Mouse (Mus musculus): ENCODE data around the gene Pcgf6. TPM values are rescaled to one million over a fixed set of nuclear protein-coding genes. Genes with fewer than 3 reads are reported as not detected.
"Not testable (repeated sequence)": the region's sequence is repeated elsewhere in the genome, so short reads cannot be mapped to it uniquely, and the experiment has no call there.

The Pcgf6 gene
- polyA plus RNA-seq, 1 experiment from 2014 or later, result 34.5 TPM

DNA sequence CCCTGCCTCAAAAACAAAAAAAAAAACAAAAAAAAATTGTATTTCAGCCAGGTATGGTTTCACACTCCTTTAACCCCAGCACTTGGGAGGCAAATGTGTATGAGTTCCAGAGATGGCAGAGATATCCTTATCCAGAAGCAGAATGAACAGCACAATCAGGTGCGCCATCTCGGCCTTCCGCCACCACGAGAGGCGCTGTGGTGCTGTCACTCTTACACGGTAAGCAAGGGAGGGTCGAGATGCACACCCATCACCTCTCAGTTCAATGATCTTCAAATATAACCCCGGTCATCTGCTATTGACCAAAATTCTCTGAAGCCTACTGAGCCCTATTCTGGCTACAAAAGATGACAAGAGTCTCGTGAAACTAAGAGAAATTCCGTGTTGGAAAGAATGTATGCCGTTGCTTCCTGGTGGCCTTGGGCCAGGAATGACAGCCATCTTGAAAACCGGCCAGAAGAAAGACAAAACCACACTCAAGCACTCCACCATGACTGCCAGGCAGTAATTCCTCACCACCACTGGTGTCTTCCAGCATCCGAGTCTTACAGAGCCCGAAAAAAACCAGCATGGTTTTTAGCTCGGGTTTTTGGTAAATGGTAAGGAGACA lies 38.1 kb downstream of the Pcgf6 start:
- Histone ChIP-seq H3K27me3 (replicated peaks) (peaks cover 6% of the 10 kb centered on the region; the same call in 1 of the 2 replicates), H3K9ac (replicated peaks) (no peak overlapping the region), H3K4me2 (peak overlapping the region; percentile 76), H3K36me3 (no peaks in the 10 kb centered on the region), H3K27ac (replicated peaks) (peak overlapping the region; percentile 94; the same call in 1 of the 2 replicates), H3K4me3 (replicated peaks) (peak overlapping the region; percentile 72; the same call in 1 of the 2 replicates), H3K4me1 (peaks cover 8% of the 10 kb centered on the region), H3K9me3 (replicated peaks) (no peaks in the 10 kb centered on the region)
- WGBS, result 87% methylated on average over 15 of the region's 15 CpGs
- ATAC-seq (ENCODE audit: low FRiP score), result no peak

GRCm38 (mm10) chr19:47009943-47010342 lies 40.8 kb downstream of the Pcgf6 start:
- peaks cover 8% of the 10 kb centered on the region for H3K4me1 ChIP-seq
- no peak overlapping the region for H3K9ac ChIP-seq (replicated peaks)
- H3K4me3 ChIP-seq (replicated peaks), result no peak overlapping the region
- WGBS, result 88% methylated on average over 5 of the region's 5 CpGs
- peaks cover 4% of the 10 kb centered on the region; the same call in 1 of the 2 replicates for H3K27me3 ChIP-seq (replicated peaks)
- H3K4me2 ChIP-seq, result no peak overlapping the region
- H3K9me3 ChIP-seq (replicated peaks), result no peaks in the 10 kb centered on the region
- no peaks in the 10 kb centered on the region for H3K36me3 ChIP-seq
- no peak for ATAC-seq (ENCODE audit: low FRiP score)
- H3K27ac ChIP-seq (replicated peaks), result no peak overlapping the region

DNA sequence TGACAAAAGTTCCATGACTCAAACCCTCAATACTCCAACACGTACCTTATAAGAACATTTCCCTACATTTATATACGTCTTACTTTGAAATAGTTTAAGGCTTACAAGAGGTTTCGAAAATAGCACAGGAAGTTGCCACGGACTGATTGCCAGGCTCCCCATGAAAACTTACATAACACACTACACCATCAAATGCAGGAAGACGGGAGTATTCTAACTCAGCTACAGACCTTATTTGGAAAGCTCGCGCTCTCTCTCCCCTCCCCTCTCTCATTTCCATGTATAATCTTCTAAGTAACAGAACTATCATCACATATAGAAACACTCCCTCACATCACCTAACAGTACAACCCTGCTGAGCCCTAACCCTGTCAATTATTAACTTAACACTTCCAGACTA lies 41.3 kb downstream of the Pcgf6 start:
- ATAC-seq (ENCODE audit: low FRiP score), result no peak

DNA sequence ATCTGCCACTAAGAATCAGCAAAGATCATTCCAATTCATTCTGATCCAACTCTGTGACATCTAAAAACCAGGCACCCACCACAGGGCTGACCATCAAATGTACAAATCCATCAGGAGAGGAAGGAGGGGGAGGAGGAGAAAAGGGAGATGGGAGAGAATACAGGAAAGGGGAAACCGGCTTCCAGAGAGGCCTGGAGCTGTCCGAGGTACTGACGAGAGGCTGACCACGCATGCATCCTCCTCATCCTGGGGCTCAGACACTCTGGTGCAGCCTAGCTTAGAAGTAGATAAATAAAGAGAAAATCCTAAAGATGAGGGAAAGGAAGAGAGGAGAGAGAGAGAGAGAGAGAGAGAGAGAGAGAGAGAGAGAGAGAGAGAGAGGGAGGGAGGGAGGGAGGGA lies 44.4 kb downstream of the Pcgf6 start:
- H3K9ac ChIP-seq (replicated peaks), result no peak overlapping the region
- no peaks in the 10 kb centered on the region for H3K9me3 ChIP-seq (replicated peaks)
- H3K4me3 ChIP-seq (replicated peaks), result no peak overlapping the region
- no peaks in the 10 kb centered on the region for H3K27me3 ChIP-seq (replicated peaks)
- no peaks in the 10 kb centered on the region for H3K4me1 ChIP-seq
- H3K4me2 ChIP-seq, result no peak overlapping the region
- WGBS, result 1% methylated on average over 4 of the region's 4 CpGs
- ATAC-seq (ENCODE audit: low FRiP score), result no peak
- no peaks in the 10 kb centered on the region for H3K36me3 ChIP-seq
- no peak overlapping the region for H3K27ac ChIP-seq (replicated peaks)

More for the DNA sequence above, 41.3 kb downstream of the Pcgf6 start:
- H3K36me3 ChIP-seq, result no peaks in the 10 kb centered on the region
- 93% methylated on average over 7 of the region's 7 CpGs for WGBS
- H3K4me3 ChIP-seq (replicated peaks), result no peak overlapping the region
- H3K9me3 ChIP-seq (replicated peaks), result no peaks in the 10 kb centered on the region
- no peak overlapping the region for H3K4me2 ChIP-seq
- H3K4me1 ChIP-seq, result peaks cover 8% of the 10 kb centered on the region
- peaks cover 4% of the 10 kb centered on the region; the same call in 1 of the 2 replicates for H3K27me3 ChIP-seq (replicated peaks)
- no peak overlapping the region for H3K9ac ChIP-seq (replicated peaks)
- H3K27ac ChIP-seq (replicated peaks), result no peak overlapping the region

GRCm38 (mm10) chr19:47005873-47006272 lies 44.8 kb downstream of the Pcgf6 start:
- WGBS, result 63% methylated on average over 5 of the region's 5 CpGs
- Histone ChIP-seq H3K9ac (replicated peaks) (no peak overlapping the region), H3K4me1 (no peaks in the 10 kb centered on the region), H3K4me3 (replicated peaks) (no peak overlapping the region), H3K4me2 (no peak overlapping the region), H3K27ac (replicated peaks) (no peak overlapping the region), H3K36me3 (no peaks in the 10 kb centered on the region), H3K9me3 (replicated peaks) (no peaks in the 10 kb centered on the region), H3K27me3 (replicated peaks) (no peaks in the 10 kb centered on the region)
- no peak for ATAC-seq (ENCODE audit: low FRiP score)

DNA sequence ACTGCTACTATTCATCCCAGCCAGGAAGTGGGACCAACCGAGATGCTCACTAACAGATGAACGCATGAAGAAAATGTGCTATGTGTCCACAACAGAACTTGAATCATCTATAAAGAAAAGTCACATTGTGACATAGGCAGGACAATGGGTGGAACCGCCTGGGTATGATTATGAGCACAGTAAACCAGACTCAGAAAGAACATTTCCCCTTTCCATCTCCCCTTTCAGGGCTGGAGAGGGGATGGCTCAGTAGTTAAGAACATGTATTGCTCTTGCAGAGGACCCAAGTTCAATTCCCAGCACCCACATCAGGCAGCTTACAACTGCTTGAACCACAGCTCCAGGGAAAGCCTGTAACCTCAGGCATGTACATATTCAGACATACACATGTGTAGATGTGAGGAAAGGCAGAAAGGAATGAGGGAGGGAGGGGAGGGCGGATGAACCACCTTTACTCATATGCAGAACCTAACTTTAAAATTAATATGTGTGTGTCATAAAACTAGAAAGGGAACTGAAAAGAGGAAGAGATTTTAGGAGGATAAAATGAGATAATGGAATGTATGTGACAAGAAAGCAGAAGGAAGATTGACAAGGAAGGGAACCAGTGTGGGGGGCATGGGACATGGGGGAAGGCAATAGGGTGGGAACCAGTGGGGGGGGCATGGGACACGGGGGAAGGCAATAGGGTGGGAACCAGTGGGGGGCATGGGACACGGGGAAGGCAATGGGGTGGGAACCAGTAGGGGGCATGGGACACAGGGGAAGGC lies 46.8 kb downstream of the Pcgf6 start:
- no peaks in the 10 kb centered on the region for H3K36me3 ChIP-seq
- H3K27me3 ChIP-seq (replicated peaks), result no peaks in the 10 kb centered on the region
- H3K9ac ChIP-seq (replicated peaks), result no peak overlapping the region
- H3K4me3 ChIP-seq (replicated peaks), result no peak overlapping the region
- H3K9me3 ChIP-seq (replicated peaks), result no peaks in the 10 kb centered on the region
- H3K4me1 ChIP-seq, result no peaks in the 10 kb centered on the region
- H3K4me2 ChIP-seq, result no peak overlapping the region
- H3K27ac ChIP-seq (replicated peaks), result no peak overlapping the region
- WGBS, result 76% methylated on average over 6 of the region's 6 CpGs
- ATAC-seq (ENCODE audit: low FRiP score), result no peak

GRCm38 (mm10) chr19:47000357-47000756 lies 50.3 kb downstream of the Pcgf6 start:
- H3K27me3 ChIP-seq (replicated peaks); H3K36me3 ChIP-seq; H3K27ac ChIP-seq (replicated peaks); H3K4me1 ChIP-seq; ATAC-seq (ENCODE audit: low FRiP score); H3K9ac ChIP-seq (replicated peaks); H3K4me2 ChIP-seq; H3K4me3 ChIP-seq (replicated peaks); H3K9me3 ChIP-seq (replicated peaks): not testable (repeated sequence)
- 67% methylated on average over 3 of the region's 3 CpGs for WGBS

DNA sequence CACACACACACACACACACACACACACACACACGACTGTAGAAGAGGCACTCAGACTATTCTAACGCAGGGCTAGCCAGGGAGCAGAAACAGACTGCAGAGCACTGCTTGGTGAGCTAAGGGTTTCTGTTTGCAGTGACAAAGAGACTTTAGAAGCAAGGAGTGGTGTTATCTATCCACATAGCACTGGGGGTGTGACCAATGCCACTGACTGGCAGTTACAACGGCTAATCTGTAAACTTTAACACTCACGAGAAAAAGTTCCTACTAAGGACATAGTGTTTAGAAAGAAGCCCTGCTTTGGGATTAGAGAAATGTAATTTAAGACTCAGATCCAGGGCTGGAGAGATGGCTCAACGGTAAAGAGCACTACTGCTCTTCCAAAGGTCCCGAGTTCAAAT lies 51.0 kb downstream of the Pcgf6 start:
- WGBS, result 89% methylated on average over 6 of the region's 6 CpGs

GRCm38 (mm10) chr19:46998953-46999352 lies 51.8 kb downstream of the Pcgf6 start:
- H3K36me3 ChIP-seq, result no peaks in the 10 kb centered on the region
- H3K4me1 ChIP-seq, result no peaks in the 10 kb centered on the region
- WGBS, result 86% methylated on average over 4 of the region's 4 CpGs
- no peak overlapping the region for H3K4me2 ChIP-seq
- no peak overlapping the region for H3K27ac ChIP-seq (replicated peaks)
- no peak for ATAC-seq (ENCODE audit: low FRiP score)
- H3K9me3 ChIP-seq (replicated peaks), result no peaks in the 10 kb centered on the region
- no peaks in the 10 kb centered on the region for H3K27me3 ChIP-seq (replicated peaks)
- H3K9ac ChIP-seq (replicated peaks), result no peak overlapping the region
- no peak overlapping the region for H3K4me3 ChIP-seq (replicated peaks)

More for the DNA sequence above, 51.0 kb downstream of the Pcgf6 start:
- no peaks in the 10 kb centered on the region for H3K9me3 ChIP-seq (replicated peaks)
- ATAC-seq (ENCODE audit: low FRiP score), result no peak
- H3K4me2 ChIP-seq, result no peak overlapping the region
- H3K36me3 ChIP-seq, result no peaks in the 10 kb centered on the region
- no peak overlapping the region for H3K4me3 ChIP-seq (replicated peaks)
- H3K27ac ChIP-seq (replicated peaks), result no peak overlapping the region
- H3K27me3 ChIP-seq (replicated peaks), result no peaks in the 10 kb centered on the region
- no peaks in the 10 kb centered on the region for H3K4me1 ChIP-seq
- H3K9ac ChIP-seq (replicated peaks), result no peak overlapping the region

- Histone ChIP-seq H3K4me3 (replicated peaks) (no peak overlapping the region), H3K27me3 (replicated peaks) (no peaks in the 10 kb centered on the region), H3K36me3 (no peaks in the 10 kb centered on the region), H3K27ac (replicated peaks) (no peak overlapping the region), H3K4me1 (no peaks in the 10 kb centered on the region), H3K4me2 (no peak overlapping the region), H3K9ac (replicated peaks) (no peak overlapping the region), H3K9me3 (replicated peaks) (no peaks in the 10 kb centered on the region)
- 86% methylated on average over 8 of the region's 8 CpGs for WGBS
- ATAC-seq (ENCODE audit: low FRiP score), result no peak
Observed at GRCm38 (mm10) chr19:46998168-46998870, 52.4 kb downstream of the Pcgf6 start.

- Histone ChIP-seq H3K4me3 (replicated peaks) (no peak overlapping the region), H3K4me1 (no peaks in the 10 kb centered on the region), H3K27me3 (replicated peaks) (no peaks in the 10 kb centered on the region), H3K9ac (replicated peaks) (no peak overlapping the region), H3K36me3 (no peaks in the 10 kb centered on the region), H3K4me2 (no peak overlapping the region), H3K27ac (replicated peaks) (no peak overlapping the region), H3K9me3 (replicated peaks) (no peaks in the 10 kb centered on the region)
- no peak for ATAC-seq (ENCODE audit: low FRiP score)
- WGBS, result 82% methylated on average over 9 of the region's 9 CpGs
Observed at GRCm38 (mm10) chr19:46996095-46996494, 54.6 kb downstream of the Pcgf6 start.

DNA sequence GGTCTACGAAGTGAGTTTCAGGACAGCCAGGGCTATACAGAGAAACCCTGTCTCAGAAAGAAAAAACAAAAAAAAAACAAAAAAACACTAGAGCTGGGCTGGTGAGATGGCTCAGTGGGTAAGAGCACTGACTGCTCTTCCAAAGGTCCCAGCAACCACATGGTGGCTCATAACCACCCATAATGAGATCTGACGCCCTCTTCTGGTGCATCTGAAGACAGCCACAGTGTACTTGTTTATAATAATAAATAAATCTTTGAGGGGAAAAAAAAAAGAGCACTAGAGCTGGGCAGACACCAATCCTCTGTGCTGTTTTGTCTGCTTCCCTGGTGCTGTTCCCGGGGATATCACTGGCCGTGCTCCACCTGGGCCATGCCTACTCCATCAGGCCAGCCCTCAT lies 58.4 kb downstream of the Pcgf6 start:
- H3K4me1 ChIP-seq, result peaks cover 16% of the 10 kb centered on the region; the same call in 1 of the 2 replicates
- H3K9ac ChIP-seq (replicated peaks); H3K9me3 ChIP-seq (replicated peaks); ATAC-seq (ENCODE audit: low FRiP score); H3K36me3 ChIP-seq; H3K27ac ChIP-seq (replicated peaks); H3K27me3 ChIP-seq (replicated peaks); H3K4me2 ChIP-seq; H3K4me3 ChIP-seq (replicated peaks): not testable (repeated sequence)
- WGBS, result 81% methylated on average over 4 of the region's 4 CpGs
